Mouse (Mus musculus): ENCODE measurements around the gene Gm9999. TPM values are rescaled to one million over a fixed set of nuclear protein-coding genes. Genes with fewer than 3 reads are reported as not detected.

Gm9999 gene
- polyA plus RNA-seq, 1 experiment from 2014 or later: not detected

DNA sequence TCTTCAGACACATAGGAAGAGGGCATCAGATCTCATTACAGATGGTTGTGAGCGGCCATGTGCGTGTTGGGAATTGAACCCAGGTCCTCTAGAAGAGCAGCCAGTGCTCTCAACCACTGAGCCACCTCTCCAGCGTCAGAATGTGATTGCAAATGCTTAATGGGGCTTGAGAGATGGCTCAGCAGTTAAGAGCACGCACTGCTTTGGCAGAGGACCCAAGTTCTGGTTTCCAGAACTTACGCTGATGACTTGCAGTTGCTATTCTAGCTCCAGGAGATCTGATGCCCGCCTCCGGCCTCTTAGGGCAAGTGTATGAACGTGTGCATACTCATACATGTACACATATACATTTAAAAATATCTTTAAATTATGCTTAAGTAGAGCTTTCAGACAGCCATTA is 52.0 kb downstream of the Gm9999 start:
- H3K27ac ChIP-seq: no peak overlapping the region
- H3K27me3 ChIP-seq: no peaks in the 10 kb centered on the region
- no peak overlapping the region for H3K4me3 ChIP-seq
- no peaks in the 10 kb centered on the region for H3K4me1 ChIP-seq
- ATAC-seq (ENCODE audit: low FRiP score, low read depth): no peak
- no peak overlapping the region for H3K4me2 ChIP-seq (replicated peaks)
- H3K9me3 ChIP-seq: no peaks in the 10 kb centered on the region
- WGBS: 78% methylated on average over 8 of the region's 8 CpGs
- no peak overlapping the region for H3K9ac ChIP-seq
- no peaks in the 10 kb centered on the region for H3K36me3 ChIP-seq

Other genes with a start within 250 kb of the Gm9999 start
- gene Saa1, start 240.6 kb upstream of the Gm9999 start, polyA plus RNA-seq (2015; fragmentation: Nextera tagmentation; extraction: Ambion mirVana): 2.3 and 4.2 TPM in 2 replicates
- gene Saa2, start 231.8 kb upstream of the Gm9999 start, polyA plus RNA-seq (2015; fragmentation: Nextera tagmentation; extraction: Ambion mirVana): 3.1 and 5.0 TPM in 2 replicates
- 22.2 and 23.8 TPM in 2 replicates for gene Hps5, start 187.5 kb upstream of the Gm9999 start, polyA plus RNA-seq (2015; fragmentation: Nextera tagmentation; extraction: Ambion mirVana)
- gene Gtf2h1, start 187.5 kb upstream of the Gm9999 start, polyA plus RNA-seq (2015; fragmentation: Nextera tagmentation; extraction: Ambion mirVana): 51.3 and 56.3 TPM in 2 replicates
- 1,645 and 1,659 TPM in 2 replicates for gene Ldha, start 142.1 kb upstream of the Gm9999 start, polyA plus RNA-seq (2015; fragmentation: Nextera tagmentation; extraction: Ambion mirVana)
- not detected in 2 replicates for gene Ldhc, start 122.4 kb upstream of the Gm9999 start, polyA plus RNA-seq (2015; fragmentation: Nextera tagmentation; extraction: Ambion mirVana)
- gene Tsg101, start 63.6 kb upstream of the Gm9999 start, polyA plus RNA-seq (2015; fragmentation: Nextera tagmentation; extraction: Ambion mirVana): 208 and 222 TPM in 2 replicates
- gene Uevld, start 25.1 kb upstream of the Gm9999 start, polyA plus RNA-seq (2015; fragmentation: Nextera tagmentation; extraction: Ambion mirVana): 10.3 and 10.8 TPM in 2 replicates
- 20.3 and 21.8 TPM in 2 replicates for gene Spty2d1, start 24.8 kb downstream of the Gm9999 start, polyA plus RNA-seq (2015; fragmentation: Nextera tagmentation; extraction: Ambion mirVana)
- 28.9 and 29.3 TPM in 2 replicates for gene Tmem86a, start 67.0 kb downstream of the Gm9999 start, polyA plus RNA-seq (2015; fragmentation: Nextera tagmentation; extraction: Ambion mirVana)
- gene Ptpn5, start 150.1 kb downstream of the Gm9999 start, polyA plus RNA-seq (2015; fragmentation: Nextera tagmentation; extraction: Ambion mirVana): 0.38 and 0.42 TPM in 2 replicates
- not detected in 2 replicates for gene Mrgpra6, start 221.3 kb downstream of the Gm9999 start, polyA plus RNA-seq (2015; fragmentation: Nextera tagmentation; extraction: Ambion mirVana)